Comparison of ENCODE assay signal across 31 mouse cellular contexts in the genomic region with DNA sequence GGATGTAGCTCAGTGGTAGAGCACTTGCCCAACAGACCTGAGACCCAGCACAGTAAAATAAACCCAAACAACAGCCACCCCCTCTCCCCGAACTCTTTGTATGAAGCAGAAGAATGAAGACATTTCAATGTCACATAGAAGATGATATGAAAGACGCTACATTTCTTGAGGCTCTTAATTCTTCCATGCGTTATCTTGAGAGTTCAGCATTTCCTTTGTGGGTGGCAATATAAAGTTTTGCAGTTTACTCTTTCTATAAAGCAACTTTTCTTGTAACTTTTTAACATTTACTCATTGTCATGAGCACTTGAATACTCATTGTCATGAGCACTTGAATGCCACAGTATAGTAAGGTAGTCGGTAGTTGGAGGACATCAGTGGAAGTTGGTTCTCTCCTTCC. TPM values are rescaled to one million over a fixed set of nuclear protein-coding genes. Genes with fewer than 3 reads are reported as not detected.
"Had no signal": no experiment of that assay in that cellular context is flagged by ENCODE, and none has a peak within 500 bp of the region (broad histone marks: within the 10 kb centered on the region; RNA-seq: fewer than 3 reads in every experiment).

No protein-coding gene starts in this region.

- H3K36me3 ChIP-seq: limb, embryonic 10.5 days; limb, embryonic 12.5 days; limb, embryonic 13.5 days; limb, embryonic 15.5 days; liver, embryonic 12.5 days; liver, embryonic 13.5 days; liver, embryonic 15.5 days; lung, embryonic 15.5 days; midbrain, embryonic 10.5 days; midbrain, embryonic 12.5 days; midbrain, embryonic 13.5 days; midbrain, embryonic 15.5 days; neural tube, embryonic 12.5 days had no signal

- H3K9me3 ChIP-seq: limb, embryonic 10.5 days; limb, embryonic 12.5 days; limb, embryonic 13.5 days; limb, embryonic 15.5 days; liver, embryonic 12.5 days; liver, embryonic 13.5 days; liver, embryonic 15.5 days; lung, embryonic 15.5 days; midbrain, embryonic 10.5 days; midbrain, embryonic 12.5 days; midbrain, embryonic 13.5 days; midbrain, embryonic 15.5 days; neural tube, embryonic 12.5 days had no signal

- H3K4me1 ChIP-seq: limb, embryonic 12.5 days; limb, embryonic 15.5 days; liver, embryonic 12.5 days; liver, embryonic 13.5 days; liver, embryonic 15.5 days; midbrain, embryonic 10.5 days; neural tube, embryonic 12.5 days had no signal

- H3K4me3 ChIP-seq: left cerebral cortex, adult 2 months; limb, embryonic 10.5 days; limb, embryonic 12.5 days; limb, embryonic 13.5 days; limb, embryonic 15.5 days; liver, embryonic 12.5 days; liver, embryonic 13.5 days; liver, embryonic 15.5 days; lung, embryonic 15.5 days; midbrain, embryonic 10.5 days; midbrain, embryonic 12.5 days; midbrain, embryonic 13.5 days; midbrain, embryonic 15.5 days; myocyte; neural tube, embryonic 12.5 days had no signal

- H3K27me3 ChIP-seq: lung, embryonic 15.5 days; midbrain, embryonic 12.5 days; midbrain, embryonic 13.5 days; midbrain, embryonic 15.5 days; neural tube, embryonic 12.5 days had no signal

- H3K27ac ChIP-seq: limb, embryonic 10.5 days; limb, embryonic 12.5 days; limb, embryonic 13.5 days; limb, embryonic 15.5 days; liver, embryonic 12.5 days; liver, embryonic 13.5 days; liver, embryonic 14.5 days; liver, embryonic 15.5 days; macrophage; midbrain, embryonic 10.5 days; midbrain, embryonic 12.5 days; midbrain, embryonic 13.5 days; midbrain, embryonic 15.5 days; neural tube, embryonic 12.5 days had no signal

- H3K9ac ChIP-seq: limb, embryonic 12.5 days; limb, embryonic 13.5 days; limb, embryonic 15.5 days; liver, embryonic 12.5 days; liver, embryonic 13.5 days; liver, embryonic 14.5 days; liver, embryonic 15.5 days; liver, postnatal 0 days; lung, embryonic 14.5 days; lung, embryonic 15.5 days; midbrain, embryonic 12.5 days; midbrain, embryonic 13.5 days; midbrain, embryonic 15.5 days; neural tube, embryonic 12.5 days had no signal

- DNase-seq: left cerebral cortex, postnatal 4 days; liver; liver, embryonic 13.5 days; liver, postnatal 0 days; lung, adult 18-20 months; lung, adult 2 months; lung, embryonic 14.5 days; lung, postnatal 10 days; lung, postnatal 14 days; lung, postnatal 36 days; lung, postnatal 4 days; midbrain, embryonic 14.5 days had no signal

- ATAC-seq: liver, embryonic 12.5 days; liver, postnatal 0 days; lung, postnatal 0 days; midbrain, embryonic 13.5 days; midbrain, embryonic 15.5 days; midbrain, embryonic 16.5 days had no signal

RNA-seq across cellular contexts. Expression of a gene that starts 8.0 kb away (rescaled TPM):
- total RNA-seq: liver, adult 2 months had no signal
- polyA plus RNA-seq: macrophage had no signal
